Mouse (Mus musculus) lung, adult 2 months (tissue): ENCODE results near the gene Zfyve19. TPM values are rescaled to one million over a fixed set of nuclear protein-coding genes. Genes with fewer than 3 reads are reported as not detected.

Experiments
- DNase-seq: peaks from one replicate; pipeline ENCODE4 v3.0.0; 2022
- H3K4me1 ChIP-seq: fragments of 200-500 bp; 2 replicates; pipeline ENCODE4 v1.6.1; 2011; ENCODE audit warnings: low read length; ENCODE audit not compliant: control insufficient read depth, insufficient read depth
- H3K4me3 ChIP-seq: fragments of 200-500 bp; replicated peaks from 2 replicates; pipeline ENCODE3; 2011; ENCODE audit warnings: low read depth, mild to moderate bottlenecking, control low read depth, low read length; ENCODE audit errors: extremely low read depth
- CTCF ChIP-seq: fragments of 200-500 bp; IDR thresholded peaks from 2 replicates; pipeline ENCODE4 v1.5.1; 2011; ENCODE audit warnings: mild to moderate bottlenecking, low read length, control low read depth; ENCODE audit not compliant: insufficient read depth
- POLR2A ChIP-seq: fragments of 200-500 bp; IDR thresholded peaks from 2 replicates; pipeline ENCODE4 v1.6.1; 2011; ENCODE audit warnings: low read depth, mild to moderate bottlenecking, control low read depth, low read length, borderline replicate concordance; ENCODE audit errors: extremely low read depth
- WGBS: fragments of 180-500 bp; shearing (Covaris S2); methylation state at CpG from one replicate; pipeline ENCODE4 v1.1.7; 2018; 5-methylcytosine and 5-hydroxymethylcytosine counted together
- polyA plus RNA-seq: library from polyadenylated mRNA; depleted of rRNA; stranded (reverse); fragments of >200 nt; gene quantifications from 2 replicates; pipeline ENCODE4 v1.2.3, GENCODE M21; 2012

Zfyve19 gene
- polyA plus RNA-seq, 1 experiment, result 36.1 TPM

GRCm38 (mm10) chr2:119229775-119230704, 21.6 kb downstream of the Zfyve19 start, which contains the start of gene Ppp1r14d:
Gene Ppp1r14d (minus strand): TSS chr2:119229906.
- Histone ChIP-seq H3K4me3 (no peak within 1 kb of the TSS), H3K4me1 (no peaks in the 10 kb centered on the region)
- TF ChIP-seq POLR2A, result no peak
- TF ChIP-seq CTCF, result no peak
- WGBS, result 69% methylated on average over 6 of the region's 6 CpGs
- DNase-seq, result no peak

GRCm38 (mm10) chr2:119236682-119237209, 28.3 kb downstream of the Zfyve19 start:
- no peaks in the 10 kb centered on the region for H3K4me1 ChIP-seq
- H3K4me3 ChIP-seq, result peak overlapping the region; percentile 45
- no peak for DNase-seq
- TF ChIP-seq CTCF (no peak), POLR2A (no peak)
- 15% methylated on average over 25 of the region's 25 CpGs for WGBS

GRCm38 (mm10) chr2:119237210-119237870, 28.9 kb downstream of the Zfyve19 start, which contains the start of gene Spint1:
Gene Spint1 (plus strand): TSS chr2:119237362.
- TF ChIP-seq CTCF, result no peak
- peak; percentile 48; the same call in 1 of the 2 replicates for TF ChIP-seq POLR2A
- Histone ChIP-seq H3K4me3 (peak within 1 kb of the TSS; percentile 60), H3K4me1 (no peaks in the 10 kb centered on the region)
- peak; percentile 72 for DNase-seq
- under 1% methylated on average over 73 of the region's 73 CpGs for WGBS

- 4% methylated on average over 31 of the region's 31 CpGs for WGBS
These were observed 29.4 kb downstream of the Zfyve19 start for GRCm38 (mm10) chr2:119237871-119238220.

GRCm38 (mm10) chr2:119238671-119239070, 30.3 kb downstream of the Zfyve19 start:
- Histone ChIP-seq H3K4me1 (no peaks in the 10 kb centered on the region), H3K4me3 (peak overlapping the region; percentile 60)
- 51% methylated on average over 2 of the region's 2 CpGs for WGBS
- peak; percentile 35 for DNase-seq
- TF ChIP-seq POLR2A (peak; percentile 45; the same call in 1 of the 2 replicates), CTCF (no peak)

More at GRCm38 (mm10) chr2:119237871-119238220, 29.4 kb downstream of the Zfyve19 start:
- peak; percentile 57 for DNase-seq
- TF ChIP-seq CTCF (no peak), POLR2A (no peak)
- peak overlapping the region; percentile 60 for H3K4me3 ChIP-seq
- H3K4me1 ChIP-seq, result no peaks in the 10 kb centered on the region

GRCm38 (mm10) chr2:119240075-119240818, 31.8 kb downstream of the Zfyve19 start:
- no peaks in the 10 kb centered on the region for H3K4me1 ChIP-seq
- no peak overlapping the region for H3K4me3 ChIP-seq
- TF ChIP-seq POLR2A, result no peak
- no peak for TF ChIP-seq CTCF
- no peak for DNase-seq
- 71% methylated on average over 4 of the region's 4 CpGs for WGBS

- DNase-seq, result no peak
- TF ChIP-seq POLR2A (no peak), CTCF (no peak)
- 82% methylated on average over 4 of the region's 4 CpGs for WGBS
- Histone ChIP-seq H3K4me1 (no peaks in the 10 kb centered on the region), H3K4me3 (no peak overlapping the region)
These were observed 32.4 kb downstream of the Zfyve19 start for GRCm38 (mm10) chr2:119240819-119241186.

GRCm38 (mm10) chr2:119242548-119242947, 34.1 kb downstream of the Zfyve19 start:
- 49% methylated on average over 9 of the region's 9 CpGs for WGBS
- Histone ChIP-seq H3K4me1 (no peaks in the 10 kb centered on the region), H3K4me3 (no peak overlapping the region)
- TF ChIP-seq POLR2A (no peak), CTCF (no peak)
- no peak for DNase-seq

GRCm38 (mm10) chr2:119245246-119245645, 36.8 kb downstream of the Zfyve19 start:
- Histone ChIP-seq H3K4me3 (no peak overlapping the region), H3K4me1 (no peaks in the 10 kb centered on the region; the same call in 1 of the 2 replicates)
- DNase-seq, result no peak
- WGBS, result 69% methylated on average over 7 of the region's 7 CpGs
- TF ChIP-seq CTCF (no peak), POLR2A (no peak)
